Mouse (Mus musculus) ES-Bruce4 (cell line): ENCODE measurements around the gene Sufu. TPM values are rescaled to one million over a fixed set of nuclear protein-coding genes. Genes with fewer than 3 reads are reported as not detected.

ENCODE experiments used
- H3K27ac ChIP-seq: 2 replicates; pipeline ENCODE4 v1.5.1; 2012; ENCODE audit warnings: low read length, inconsistent platforms; ENCODE audit not compliant: insufficient read depth
- H3K27me3 ChIP-seq: 2 replicates; pipeline ENCODE4 v1.6.1; 2012; ENCODE audit warnings: mild to moderate bottlenecking, low read length, inconsistent platforms; ENCODE audit not compliant: control insufficient read depth, poor library complexity, insufficient read depth, severe bottlenecking
- H3K36me3 ChIP-seq: 2 replicates; pipeline ENCODE4 v1.6.1; 2012; ENCODE audit warnings: inconsistent platforms, mild to moderate bottlenecking, low read length, moderate library complexity; ENCODE audit not compliant: control insufficient read depth, poor library complexity, insufficient read depth, severe bottlenecking
- H3K4me1 ChIP-seq: one replicate; pipeline ENCODE4 v1.8.1; 2011; ENCODE audit warnings: low read length; ENCODE audit not compliant: control insufficient read depth, insufficient read depth
- H3K4me3 ChIP-seq: 2 replicates; pipeline ENCODE4 v1.5.1; 2011; ENCODE audit warnings: low read depth, mild to moderate bottlenecking, low read length
- H3K9ac ChIP-seq: 2 replicates; pipeline ENCODE4 v1.6.1; 2012; ENCODE audit warnings: low read depth, mild to moderate bottlenecking, inconsistent platforms; ENCODE audit not compliant: poor library complexity, severe bottlenecking
- H3K9me3 ChIP-seq: replicated peaks from 2 replicates; pipeline ENCODE4 v1.6.1; 2012; ENCODE audit warnings: mild to moderate bottlenecking, low read length, inconsistent platforms; ENCODE audit not compliant: control insufficient read depth, poor library complexity, insufficient read depth, severe bottlenecking
- CTCF ChIP-seq: IDR thresholded peaks from one replicate; pipeline ENCODE4 v1.8.1; 2011; ENCODE audit warnings: low read depth, low read length
- EP300 ChIP-seq: IDR thresholded peaks from 2 replicates; pipeline ENCODE4 v1.6.1; 2011; ENCODE audit warnings: low read depth, low read length; ENCODE audit not compliant: insufficient read depth
- POLR2A ChIP-seq: IDR thresholded peaks from one replicate; pipeline ENCODE4 v1.8.1; 2011; ENCODE audit warnings: low read length; ENCODE audit not compliant: insufficient read depth
- polyA plus RNA-seq: library from polyadenylated mRNA; stranded (reverse); fragments of >200 nt; gene quantifications from 2 replicates; pipeline ENCODE4 v1.2.4, GENCODE M21; 2011; ENCODE audit warnings: low read depth; ENCODE audit not compliant: missing spikeins, insufficient read depth, insufficient read length

The Sufu gene
- polyA plus RNA-seq, 1 experiment, result 16.7 TPM

GRCm38 (mm10) chr19:46522433-46523044, 125.8 kb downstream of the Sufu start:
- Histone ChIP-seq H3K27ac (peak overlapping the region; percentile 26; the same call in 1 of the 2 replicates), H3K27me3 (no peaks in the 10 kb centered on the region), H3K9me3 (no peaks in the 10 kb centered on the region), H3K9ac (0 out of 2 replicates have a peak overlapping the region, but pooled peaks have one; percentile 10), H3K4me3 (no peak overlapping the region), H3K4me1 (peaks cover 14% of the 10 kb centered on the region), H3K36me3 (no peaks in the 10 kb centered on the region)
- no peak for TF ChIP-seq CTCF

DNA sequence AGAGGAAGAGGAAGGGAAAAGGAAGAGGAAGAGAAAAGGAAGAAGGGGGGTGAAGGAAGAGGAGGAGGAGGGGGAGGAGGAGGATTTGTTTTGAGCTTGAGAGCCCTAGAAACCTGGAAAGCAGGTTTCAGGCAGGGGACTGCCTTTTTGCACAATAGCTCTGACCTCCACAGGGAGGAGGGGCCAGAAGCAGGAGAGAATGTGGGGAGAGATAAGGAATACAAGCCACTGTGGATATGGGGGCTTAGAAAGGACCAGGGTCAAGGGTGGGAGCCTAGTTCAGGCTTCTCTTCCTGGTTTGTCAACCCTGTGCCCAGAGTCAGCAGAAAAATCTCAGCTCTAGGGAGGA, 126.4 kb downstream of the Sufu start:
- H3K4me1 ChIP-seq, result peaks cover 12% of the 10 kb centered on the region
- TF ChIP-seq EP300, result 0 out of 2 replicates have a peak, but pooled peaks have one; percentile 46
- TF ChIP-seq CTCF, result no peak
- H3K27me3 ChIP-seq, result no peaks in the 10 kb centered on the region
- H3K9ac ChIP-seq, result 0 out of 2 replicates have a peak overlapping the region, but pooled peaks have one; percentile 3
- H3K4me3 ChIP-seq, result peak overlapping the region; percentile 26
- no peaks in the 10 kb centered on the region for H3K9me3 ChIP-seq
- peak overlapping the region; percentile 63 for H3K27ac ChIP-seq
- no peaks in the 10 kb centered on the region for H3K36me3 ChIP-seq

GRCm38 (mm10) chr19:46523480-46524151, 126.9 kb downstream of the Sufu start:
- TF ChIP-seq CTCF, result no peak
- TF ChIP-seq EP300, result 0 out of 2 replicates have a peak, but pooled peaks have one; percentile 50
- TF ChIP-seq POLR2A, result peak; percentile 45
- H3K27me3 ChIP-seq, result no peaks in the 10 kb centered on the region
- peak overlapping the region; percentile 68 for H3K27ac ChIP-seq
- H3K9ac ChIP-seq, result peak overlapping the region; percentile 11; the same call in 1 of the 2 replicates
- H3K4me3 ChIP-seq, result peak overlapping the region; percentile 36
- peaks cover 13% of the 10 kb centered on the region for H3K4me1 ChIP-seq
- H3K9me3 ChIP-seq, result no peaks in the 10 kb centered on the region
- no peaks in the 10 kb centered on the region for H3K36me3 ChIP-seq

DNA sequence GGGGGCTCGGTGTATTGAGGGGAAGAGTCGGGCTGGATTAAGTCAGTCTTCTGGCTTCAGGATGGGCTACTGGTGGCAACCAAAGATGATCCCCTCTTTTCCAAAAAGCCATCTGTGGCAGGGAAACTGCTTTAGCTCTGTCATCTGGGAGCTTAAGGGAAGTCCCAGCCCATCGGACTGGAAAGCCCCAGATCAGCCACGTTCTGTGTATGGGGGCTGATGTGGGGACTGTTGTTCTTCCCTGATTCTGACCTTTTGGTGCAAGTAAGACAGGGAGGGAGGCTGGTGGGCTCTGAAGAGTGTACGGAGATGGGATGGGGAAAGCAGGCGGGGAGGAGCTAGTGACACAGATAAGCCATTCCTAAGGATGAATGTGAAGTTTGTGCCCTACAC, 127.5 kb downstream of the Sufu start:
- no peaks in the 10 kb centered on the region for H3K36me3 ChIP-seq
- H3K9me3 ChIP-seq, result no peaks in the 10 kb centered on the region
- H3K27ac ChIP-seq, result peak overlapping the region; percentile 68
- H3K4me1 ChIP-seq, result peaks cover 15% of the 10 kb centered on the region
- no peaks in the 10 kb centered on the region for H3K27me3 ChIP-seq
- H3K9ac ChIP-seq, result peak overlapping the region; percentile 11
- TF ChIP-seq EP300, result no peak
- peak overlapping the region; percentile 36 for H3K4me3 ChIP-seq

- no peaks in the 10 kb centered on the region for H3K9me3 ChIP-seq
- peak overlapping the region; percentile 68 for H3K27ac ChIP-seq
- peak overlapping the region; percentile 11 for H3K9ac ChIP-seq
- 0 out of 2 replicates have a peak overlapping the region, but pooled peaks have one; percentile 36 for H3K4me3 ChIP-seq
- no peaks in the 10 kb centered on the region for H3K27me3 ChIP-seq
- H3K4me1 ChIP-seq, result peaks cover 12% of the 10 kb centered on the region
- TF ChIP-seq EP300 (peak; percentile 93), CTCF (peak; percentile 20), POLR2A (no peak)
- no peaks in the 10 kb centered on the region for H3K36me3 ChIP-seq
These were observed 128.1 kb downstream of the Sufu start for GRCm38 (mm10) chr19:46524601-46525321.
